Comparison of ENCODE assay signal across 29 mouse cellular contexts in genomic region chr2:39048515-39048914, GRCm38 (mm10).
"Had no signal": no experiment of that assay in that cellular context is flagged by ENCODE, and none has a peak within 500 bp of the region (broad histone marks: within the 10 kb centered on the region; RNA-seq: fewer than 3 reads in every experiment).

No protein-coding gene starts in this region.

- DNase-seq: left cerebral cortex, postnatal 4 days; liver; liver, embryonic 13.5 days; liver, postnatal 0 days; lung, adult 18-20 months; lung, adult 2 months; lung, embryonic 14.5 days; lung, postnatal 10 days; lung, postnatal 14 days; lung, postnatal 36 days; lung, postnatal 4 days had no signal

- H3K4me1 ChIP-seq: limb, embryonic 10.5 days; limb, embryonic 12.5 days; limb, embryonic 13.5 days; limb, embryonic 15.5 days; liver, embryonic 12.5 days; liver, embryonic 13.5 days; liver, embryonic 15.5 days; lung, embryonic 15.5 days; megakaryocyte, embryonic 14.5 days; midbrain, embryonic 10.5 days; midbrain, embryonic 12.5 days; midbrain, embryonic 13.5 days had no signal

- H3K9me3 ChIP-seq: limb, embryonic 10.5 days; limb, embryonic 12.5 days; limb, embryonic 13.5 days; limb, embryonic 15.5 days; liver, embryonic 12.5 days; liver, embryonic 13.5 days; liver, embryonic 15.5 days; lung, embryonic 15.5 days; megakaryocyte, embryonic 14.5 days; midbrain, embryonic 10.5 days; midbrain, embryonic 12.5 days; midbrain, embryonic 13.5 days had no signal

- H3K4me3 ChIP-seq: left cerebral cortex, adult 2 months; limb, embryonic 10.5 days; limb, embryonic 12.5 days; limb, embryonic 13.5 days; limb, embryonic 15.5 days; liver, embryonic 12.5 days; liver, embryonic 13.5 days; liver, embryonic 15.5 days; lung, embryonic 15.5 days; megakaryocyte, embryonic 14.5 days; midbrain, embryonic 10.5 days; midbrain, embryonic 12.5 days; midbrain, embryonic 13.5 days; myocyte had no signal

- H3K27ac ChIP-seq: left cerebral cortex, adult 2 months; limb, embryonic 10.5 days; limb, embryonic 12.5 days; limb, embryonic 13.5 days; limb, embryonic 15.5 days; liver, embryonic 12.5 days; liver, embryonic 13.5 days; liver, embryonic 14.5 days; liver, embryonic 15.5 days; lung, embryonic 15.5 days; macrophage; midbrain, embryonic 10.5 days; midbrain, embryonic 12.5 days; midbrain, embryonic 13.5 days had no signal

- H3K4me2 ChIP-seq: limb, embryonic 12.5 days; limb, embryonic 13.5 days; limb, embryonic 15.5 days; liver, embryonic 11.5 days; liver, embryonic 12.5 days; liver, embryonic 13.5 days; liver, embryonic 15.5 days; lung, embryonic 14.5 days; lung, embryonic 15.5 days; midbrain, embryonic 12.5 days; midbrain, embryonic 13.5 days had no signal

- H3K9ac ChIP-seq: limb, embryonic 12.5 days; limb, embryonic 13.5 days; limb, embryonic 15.5 days; liver, embryonic 12.5 days; liver, embryonic 13.5 days; liver, embryonic 14.5 days; liver, embryonic 15.5 days; liver, postnatal 0 days; lung, embryonic 14.5 days; lung, embryonic 15.5 days; midbrain, embryonic 12.5 days; midbrain, embryonic 13.5 days had no signal

- ATAC-seq: liver, embryonic 12.5 days; liver, postnatal 0 days; lung, postnatal 0 days; midbrain, embryonic 13.5 days; midbrain, embryonic 16.5 days had no signal

- H3K27me3 ChIP-seq: limb, embryonic 12.5 days; limb, embryonic 13.5 days; limb, embryonic 15.5 days; liver, embryonic 12.5 days; liver, embryonic 13.5 days; liver, embryonic 15.5 days; lung, embryonic 15.5 days; megakaryocyte, embryonic 14.5 days; midbrain, embryonic 12.5 days; midbrain, embryonic 13.5 days had no signal
